Mouse (Mus musculus) testis, adult 2 months (tissue): Measurements from ENCODE around the gene Trim23. TPM values are rescaled to one million over a fixed set of nuclear protein-coding genes. Genes with fewer than 3 reads are reported as not detected.
A peak's percentile ranks its signal among the peaks of the same experiment; 100 is the strongest.

Source experiments
- H3K27ac ChIP-seq: fragments of 200-500 bp; 2 replicates; pipeline ENCODE4 v1.5.1; 2012; ENCODE audit warnings: low read depth, low read length; ENCODE audit not compliant: control insufficient read depth, insufficient read depth
- H3K27me3 ChIP-seq: fragments of 200-500 bp; 2 replicates; pipeline ENCODE4 v1.6.1; 2012; ENCODE audit warnings: mild to moderate bottlenecking, low read length, moderate library complexity; ENCODE audit not compliant: control insufficient read depth, insufficient read depth
- H3K36me3 ChIP-seq: fragments of 200-500 bp; 2 replicates; pipeline ENCODE4 v1.6.1; 2012; ENCODE audit warnings: mild to moderate bottlenecking, low read length; ENCODE audit not compliant: control insufficient read depth, insufficient read depth
- H3K4me1 ChIP-seq: fragments of 200-500 bp; 2 replicates; pipeline ENCODE4 v1.6.1; 2012; ENCODE audit warnings: low read length; ENCODE audit not compliant: control insufficient read depth, insufficient read depth
- H3K4me3 ChIP-seq: fragments of 200-500 bp; 2 replicates; pipeline ENCODE4 v1.5.1; 2012; ENCODE audit warnings: low read depth, mild to moderate bottlenecking, low read length, moderate library complexity, mixed read lengths; ENCODE audit not compliant: control insufficient read depth
- CTCF ChIP-seq: fragments of 200-500 bp; IDR thresholded peaks from 2 replicates; pipeline ENCODE4 v1.5.1; 2012; ENCODE audit warnings: low read depth, mild to moderate bottlenecking, inconsistent platforms, low read length, moderate library complexity; ENCODE audit not compliant: control insufficient read depth, insufficient read depth, insufficient replicate concordance
- POLR2A ChIP-seq: fragments of 200-500 bp; IDR thresholded peaks from 2 replicates; pipeline ENCODE4 v1.6.1; 2012; ENCODE audit warnings: low read depth, mild to moderate bottlenecking, inconsistent platforms, low read length, moderate library complexity; ENCODE audit not compliant: control insufficient read depth
- polyA plus RNA-seq: library from polyadenylated mRNA; depleted of rRNA; stranded (reverse); fragments of >200 nt; gene quantifications from 2 replicates; pipeline ENCODE4 v1.2.3, GENCODE M21; 2012

Gene Trim23
- polyA plus RNA-seq, 1 experiment, result 7.2 TPM

- no peaks in the 10 kb centered on the region for H3K4me1 ChIP-seq
- H3K36me3 ChIP-seq, result no peaks in the 10 kb centered on the region
Measured at GRCm38 (mm10) chr13:104155106-104155505, 23.5 kb upstream of the Trim23 start.

GRCm38 (mm10) chr13:104155686-104156085 lies 22.9 kb upstream of the Trim23 start:
- no peak for TF ChIP-seq POLR2A
- no peak for TF ChIP-seq CTCF

More at GRCm38 (mm10) chr13:104155106-104155505, 23.5 kb upstream of the Trim23 start:
- no peak overlapping the region for H3K4me3 ChIP-seq
- no peak for TF ChIP-seq CTCF
- H3K27ac ChIP-seq, result no peak overlapping the region
- no peaks in the 10 kb centered on the region for H3K27me3 ChIP-seq

GRCm38 (mm10) chr13:104171711-104172110 lies 6.9 kb upstream of the Trim23 start:
- no peak overlapping the region for H3K27ac ChIP-seq
- H3K36me3 ChIP-seq, result no peaks in the 10 kb centered on the region
- no peak overlapping the region for H3K4me3 ChIP-seq
- no peak for TF ChIP-seq CTCF
- TF ChIP-seq POLR2A, result no peak
- no peaks in the 10 kb centered on the region for H3K27me3 ChIP-seq
- H3K4me1 ChIP-seq, result no peaks in the 10 kb centered on the region

More at GRCm38 (mm10) chr13:104155686-104156085, 22.9 kb upstream of the Trim23 start:
- no peaks in the 10 kb centered on the region for H3K36me3 ChIP-seq
- no peak overlapping the region for H3K4me3 ChIP-seq
- H3K27me3 ChIP-seq, result no peaks in the 10 kb centered on the region
- H3K4me1 ChIP-seq, result no peaks in the 10 kb centered on the region
- no peak overlapping the region for H3K27ac ChIP-seq

GRCm38 (mm10) chr13:104172498-104172897 lies 6.1 kb upstream of the Trim23 start:
- TF ChIP-seq CTCF (no peak), POLR2A (no peak)
- H3K27ac ChIP-seq, result no peak overlapping the region
- H3K36me3 ChIP-seq, result no peaks in the 10 kb centered on the region
- no peaks in the 10 kb centered on the region for H3K4me1 ChIP-seq
- no peak overlapping the region for H3K4me3 ChIP-seq
- H3K27me3 ChIP-seq, result no peaks in the 10 kb centered on the region

- no peak overlapping the region for H3K4me3 ChIP-seq
- no peak for TF ChIP-seq CTCF
- no peak for TF ChIP-seq POLR2A
- H3K27me3 ChIP-seq, result no peaks in the 10 kb centered on the region
- H3K4me1 ChIP-seq, result no peaks in the 10 kb centered on the region; the same call in 1 of the 2 replicates
- no peak overlapping the region for H3K27ac ChIP-seq
- H3K36me3 ChIP-seq, result no peaks in the 10 kb centered on the region
Measured at GRCm38 (mm10) chr13:104176874-104177273, 1.7 kb upstream of the Trim23 start.

GRCm38 (mm10) chr13:104177796-104178649 lies 574 bp upstream of the Trim23 start, which contains the start of gene Trappc13:
Gene Trappc13 (minus strand): TSS chr13:104178469.
- Histone ChIP-seq H3K27ac (peak within 1 kb of the TSS; percentile 95), H3K36me3 (no peaks in the 10 kb centered on the region), H3K4me3 (peak within 1 kb of the TSS; percentile 87), H3K27me3 (no peaks in the 10 kb centered on the region), H3K4me1 (no peaks in the 10 kb centered on the region; the same call in 1 of the 2 replicates)
- TF ChIP-seq POLR2A, result no peak
- no peak for TF ChIP-seq CTCF

- H3K4me1 ChIP-seq, result no peaks in the 10 kb centered on the region; the same call in 1 of the 2 replicates
- H3K4me3 ChIP-seq, result peak overlapping the region; percentile 87
- TF ChIP-seq POLR2A, result no peak
- TF ChIP-seq CTCF, result no peak
- no peaks in the 10 kb centered on the region for H3K27me3 ChIP-seq
- H3K36me3 ChIP-seq, result no peaks in the 10 kb centered on the region
- H3K27ac ChIP-seq, result peak overlapping the region; percentile 81
Measured at GRCm38 (mm10) chr13:104179176-104179888, 735 bp downstream of the Trim23 start.
